Mouse (Mus musculus) lung, embryonic 16.5 days (tissue): ENCODE data around the gene Gm47996. TPM values are rescaled to one million over a fixed set of nuclear protein-coding genes. Genes with fewer than 3 reads are reported as not detected.
"Not testable (repeated sequence)": the region's sequence is repeated elsewhere in the genome, so short reads cannot be mapped to it uniquely, and the experiment has no call there.

Source experiments
- ATAC-seq: fragments of 200-750 bp; cut with Nextera tagmentation; 2 replicates; pipeline ENCODE4 v1.8.0; 2017; ENCODE audit warnings: low read depth, mild to moderate bottlenecking, moderate library complexity
- H3K27ac ChIP-seq: fragments of 300-500 bp; sonication (generic); 2 replicates; pipeline ENCODE4 v1.5.1; 2014; ENCODE audit warnings: mild to moderate bottlenecking, control low read depth, low read length
- H3K27me3 ChIP-seq: fragments of 300-500 bp; sonication (generic); 2 replicates; pipeline ENCODE4 v1.6.1; 2014; ENCODE audit warnings: low read depth, low read length, mixed read lengths; ENCODE audit not compliant: control insufficient read depth, insufficient read depth
- H3K36me3 ChIP-seq: fragments of 300-500 bp; sonication (generic); 2 replicates; pipeline ENCODE4 v1.6.1; 2014; ENCODE audit warnings: low read length; ENCODE audit not compliant: control insufficient read depth, insufficient read depth
- H3K4me1 ChIP-seq: fragments of 300-500 bp; sonication (generic); replicated peaks from 2 replicates; pipeline ENCODE4 v1.6.1; 2014; ENCODE audit warnings: low read length, mixed read lengths; ENCODE audit not compliant: control insufficient read depth, insufficient read depth
- H3K4me2 ChIP-seq: fragments of 300-500 bp; sonication (generic); 2 replicates; pipeline ENCODE4 v1.6.1; 2014; ENCODE audit warnings: low read depth, low read length, control low read depth
- H3K4me3 ChIP-seq: fragments of 300-500 bp; sonication (generic); 2 replicates; pipeline ENCODE4 v1.5.1; 2014; ENCODE audit warnings: mild to moderate bottlenecking, low read length, control low read depth
- H3K9ac ChIP-seq: fragments of 300-500 bp; sonication (generic); 2 replicates; pipeline ENCODE4 v1.6.1; 2014; ENCODE audit warnings: low read length, control low read depth
- H3K9me3 ChIP-seq: fragments of 300-500 bp; sonication (generic); 2 replicates; pipeline ENCODE4 v1.6.1; 2016; ENCODE audit warnings: low read length; ENCODE audit not compliant: control insufficient read depth
- WGBS: fragments of 180-500 bp; shearing (Covaris S2); extraction: QIAGEN DNeasy Blood & Tissue Kit; methylation state at CpG from one replicate; pipeline ENCODE4 v1.1.7; 2014; 5-methylcytosine and 5-hydroxymethylcytosine counted together
- polyA plus RNA-seq: library from polyadenylated mRNA; unstranded; fragments of >200 nt; fragmentation: Nextera tagmentation; extraction: Ambion mirVana; gene quantifications from 2 replicates; pipeline ENCODE4 v1.2.1, GENCODE M21; 2015

Gene Gm47996
- polyA plus RNA-seq, 1 experiment from 2014 or later, result not detected

DNA sequence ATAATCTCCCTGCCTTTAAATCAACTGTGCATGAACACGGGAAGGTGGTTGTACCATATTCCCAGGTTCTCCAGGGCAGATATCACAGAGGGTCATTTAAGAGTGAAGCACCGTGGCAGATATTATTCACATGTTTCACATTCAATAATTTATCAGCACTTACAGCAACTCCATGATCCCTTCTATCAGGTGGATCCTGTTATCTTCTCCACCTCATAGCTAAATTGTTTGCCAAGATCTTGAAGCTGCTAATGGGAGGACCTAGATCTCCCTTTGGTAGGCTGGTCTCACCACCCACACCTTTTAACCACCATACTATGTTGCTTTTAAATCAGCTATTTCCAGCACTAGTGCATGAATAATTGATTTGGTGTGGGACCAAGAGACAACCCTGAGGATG lies 29.8 kb upstream of the Gm47996 start:
- Histone ChIP-seq H3K9me3 (no peaks in the 10 kb centered on the region), H3K4me2 (no peak overlapping the region), H3K4me1 (no peaks in the 10 kb centered on the region), H3K27ac (no peak overlapping the region), H3K36me3 (no peaks in the 10 kb centered on the region), H3K9ac (no peak overlapping the region), H3K27me3 (no peaks in the 10 kb centered on the region), H3K4me3 (no peak overlapping the region)
- no peak for ATAC-seq
- 71% methylated on average over 2 of the region's 2 CpGs for WGBS

DNA sequence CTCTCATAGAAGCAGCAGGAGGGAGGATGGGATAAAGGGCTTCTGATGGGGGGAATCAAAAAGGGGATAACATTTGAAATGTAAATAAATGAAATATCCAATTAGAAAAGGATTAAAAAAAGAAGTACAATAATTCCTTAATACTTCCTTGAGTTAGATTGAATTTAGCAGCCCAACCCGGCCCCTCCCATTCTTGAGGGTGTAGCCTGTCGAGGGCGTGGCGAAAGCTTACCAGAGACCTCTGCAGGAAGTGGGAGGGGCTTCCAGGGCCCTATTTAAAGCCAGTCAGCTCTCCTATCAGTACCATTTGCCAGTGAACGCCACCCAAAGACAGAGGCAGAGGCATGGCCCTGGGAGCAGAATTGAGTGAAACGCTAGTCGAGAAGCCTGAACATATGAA lies 27.7 kb upstream of the Gm47996 start, which contains the start of gene Gm47985:
Gene Gm47985 (plus strand): TSS at position 272 of the 400 bp plus-strand sequence.
- not testable (repeated sequence) for H3K4me1 ChIP-seq, H3K36me3 ChIP-seq, H3K4me3 ChIP-seq, H3K9me3 ChIP-seq, ATAC-seq, H3K9ac ChIP-seq, H3K27ac ChIP-seq, H3K4me2 ChIP-seq, H3K27me3 ChIP-seq
- WGBS, result no CpG with 5 or more reads among the region's 7 CpGs

GRCm38 (mm10) chr1:151186186-151186585 lies 23.7 kb upstream of the Gm47996 start:
- not testable (repeated sequence) for H3K9me3 ChIP-seq, H3K36me3 ChIP-seq, H3K9ac ChIP-seq, ATAC-seq, H3K4me2 ChIP-seq, H3K27me3 ChIP-seq, H3K4me3 ChIP-seq, H3K4me1 ChIP-seq, H3K27ac ChIP-seq
- 62% methylated on average over 3 of the region's 3 CpGs for WGBS

GRCm38 (mm10) chr1:151186879-151187424 lies 23.0 kb upstream of the Gm47996 start:
- not testable (repeated sequence) for H3K36me3 ChIP-seq, H3K4me2 ChIP-seq, ATAC-seq, H3K9ac ChIP-seq, H3K27me3 ChIP-seq, H3K4me3 ChIP-seq, H3K4me1 ChIP-seq, H3K27ac ChIP-seq, H3K9me3 ChIP-seq
- WGBS, result 71% methylated on average over 4 of the region's 4 CpGs

GRCm38 (mm10) chr1:151188469-151188868 lies 21.5 kb upstream of the Gm47996 start:
- Histone ChIP-seq H3K27ac (no peak overlapping the region), H3K4me2 (no peak overlapping the region), H3K9me3 (no peaks in the 10 kb centered on the region), H3K4me1 (no peaks in the 10 kb centered on the region), H3K27me3 (no peaks in the 10 kb centered on the region), H3K9ac (no peak overlapping the region), H3K36me3 (no peaks in the 10 kb centered on the region), H3K4me3 (no peak overlapping the region)
- no peak for ATAC-seq
- 83% methylated on average over 4 of the region's 4 CpGs for WGBS

- not testable (repeated sequence) for H3K4me2 ChIP-seq, ATAC-seq, H3K9ac ChIP-seq, H3K27me3 ChIP-seq, H3K4me3 ChIP-seq, H3K27ac ChIP-seq, H3K4me1 ChIP-seq, H3K9me3 ChIP-seq, H3K36me3 ChIP-seq
- no CpG with 5 or more reads among the region's 7 CpGs for WGBS
These were observed 17.9 kb upstream of the Gm47996 start, which contains the start of gene Gm8947 for GRCm38 (mm10) chr1:151192075-151192474. Gm8947 (plus strand) TSS chr1:151192376.

GRCm38 (mm10) chr1:151192739-151193138 lies 17.2 kb upstream of the Gm47996 start:
- not testable (repeated sequence) for H3K9ac ChIP-seq, H3K36me3 ChIP-seq, H3K4me1 ChIP-seq, H3K9me3 ChIP-seq, H3K27ac ChIP-seq, H3K4me3 ChIP-seq, H3K27me3 ChIP-seq, H3K4me2 ChIP-seq, ATAC-seq
- WGBS, result 90% methylated on average over 14 of the region's 15 CpGs

DNA sequence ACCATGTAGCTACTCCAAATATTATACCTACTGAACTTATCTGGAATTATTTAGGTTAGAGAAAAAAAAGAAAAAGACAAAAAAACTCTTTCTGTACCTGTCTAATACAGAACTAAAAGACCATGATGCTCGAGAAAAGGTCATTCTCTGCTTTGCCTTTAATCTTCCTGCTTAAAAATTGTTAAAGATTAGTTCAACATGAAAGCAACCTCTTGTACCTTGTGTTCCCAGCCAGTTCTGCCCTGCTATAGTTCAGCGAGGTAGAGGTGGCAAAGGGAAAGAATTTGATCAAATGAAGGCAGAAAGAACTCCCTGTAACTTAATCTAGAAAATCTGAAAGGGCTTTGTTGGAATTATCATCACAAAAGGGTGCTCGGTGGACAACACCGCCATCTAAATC lies 13.9 kb upstream of the Gm47996 start:
- 67% methylated on average over 4 of the region's 4 CpGs for WGBS
- ATAC-seq, H3K36me3 ChIP-seq, H3K27me3 ChIP-seq, H3K9me3 ChIP-seq, H3K4me1 ChIP-seq, H3K4me3 ChIP-seq, H3K9ac ChIP-seq, H3K27ac ChIP-seq, H3K4me2 ChIP-seq: not testable (repeated sequence)

- H3K27me3 ChIP-seq, H3K27ac ChIP-seq, H3K4me2 ChIP-seq, ATAC-seq, H3K4me3 ChIP-seq, H3K9me3 ChIP-seq, H3K9ac ChIP-seq, H3K36me3 ChIP-seq, H3K4me1 ChIP-seq: not testable (repeated sequence)
- 69% methylated on average over 3 of the region's 3 CpGs for WGBS
These were observed 13.2 kb upstream of the Gm47996 start for GRCm38 (mm10) chr1:151196690-151197089.

DNA sequence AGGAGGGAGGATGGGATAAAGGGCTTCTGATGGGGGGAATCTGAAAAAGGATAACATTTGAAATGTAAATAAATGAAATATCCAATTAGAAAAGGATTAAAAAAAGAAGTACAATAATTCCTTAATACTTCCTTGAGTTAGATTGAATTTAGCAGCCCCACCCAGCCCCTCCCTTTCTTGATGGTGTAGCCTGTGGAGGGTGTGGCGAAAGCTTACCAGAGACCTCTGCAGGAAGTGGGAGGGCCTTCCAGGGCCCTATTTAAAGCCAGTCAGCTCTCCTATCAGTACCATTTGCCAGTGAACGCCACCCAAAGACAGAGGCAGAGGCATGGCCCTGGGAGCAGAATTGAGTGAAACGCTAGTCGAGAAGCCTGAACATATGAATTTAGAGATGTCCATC lies 11.8 kb upstream of the Gm47996 start, which contains the start of gene Gm47995:
Gene Gm47995 (plus strand): TSS at position 329 of the 400 bp plus-strand sequence.
- not testable (repeated sequence) for H3K27me3 ChIP-seq, H3K4me3 ChIP-seq, H3K4me1 ChIP-seq, H3K36me3 ChIP-seq, H3K4me2 ChIP-seq, H3K27ac ChIP-seq, ATAC-seq, H3K9ac ChIP-seq, H3K9me3 ChIP-seq
- 64% methylated on average over 2 of the region's 4 CpGs for WGBS
